Mouse (Mus musculus) frontal cortex, adult 2 months (tissue): ENCODE results near the gene Rabgap1l. TPM values are rescaled to one million over a fixed set of nuclear protein-coding genes. Genes with fewer than 3 reads are reported as not detected.
A peak's percentile ranks its signal among the peaks of the same experiment; 100 is the strongest.
"Not testable (repeated sequence)": the region's sequence is repeated elsewhere in the genome, so short reads cannot be mapped to it uniquely, and the experiment has no call there.

Experiments
- DNase-seq, 2 experiments: peaks; one replicate each; pipeline ENCODE4 v3.0.0; 2022; ENCODE audit warnings: low spot score in 1 of 2; ENCODE audit errors: extremely low spot score in 1 of 2
- polyA plus RNA-seq: library from polyadenylated mRNA; depleted of rRNA; stranded (reverse); fragments of >200 nt; gene quantifications from 2 replicates; pipeline ENCODE4 v1.2.3, GENCODE M21; 2012

Rabgap1l gene
- polyA plus RNA-seq, 1 experiment = 79.8 TPM

GRCm38 (mm10) chr1:160295323-160295722, 497.7 kb downstream of the Rabgap1l start:
- DNase-seq = no peak

- no peak for DNase-seq
Observed at GRCm38 (mm10) chr1:160293488-160293887, 499.5 kb downstream of the Rabgap1l start.

GRCm38 (mm10) chr1:160292058-160292457, 501.0 kb downstream of the Rabgap1l start:
- peak; percentile 25 to 53 for DNase-seq

GRCm38 (mm10) chr1:160290242-160290641, 502.8 kb downstream of the Rabgap1l start:
- DNase-seq = no peak

- no peak for DNase-seq
Observed at GRCm38 (mm10) chr1:160287058-160287645, 505.9 kb downstream of the Rabgap1l start.

GRCm38 (mm10) chr1:160286400-160287057, 506.5 kb downstream of the Rabgap1l start:
- peak; percentile 31 to 71 for DNase-seq

GRCm38 (mm10) chr1:160284241-160284640, 508.8 kb downstream of the Rabgap1l start:
- DNase-seq = no peak

GRCm38 (mm10) chr1:160282166-160282874, 510.7 kb downstream of the Rabgap1l start:
- not testable (repeated sequence) for DNase-seq

- no peak for DNase-seq
Observed at GRCm38 (mm10) chr1:160281337-160282084, 511.5 kb downstream of the Rabgap1l start.

- no peak for DNase-seq
Observed at GRCm38 (mm10) chr1:160280603-160281002, 512.4 kb downstream of the Rabgap1l start.

GRCm38 (mm10) chr1:160277940-160278682, 514.9 kb downstream of the Rabgap1l start:
- peak; percentile 41 to 52 for DNase-seq

- DNase-seq = no peak
Observed at GRCm38 (mm10) chr1:160275248-160275647, 517.8 kb downstream of the Rabgap1l start.

GRCm38 (mm10) chr1:160273133-160273743, 519.8 kb downstream of the Rabgap1l start:
- DNase-seq = no peak

GRCm38 (mm10) chr1:160271282-160271967, 521.6 kb downstream of the Rabgap1l start:
- no peak for DNase-seq

GRCm38 (mm10) chr1:160268322-160268721, 524.7 kb downstream of the Rabgap1l start:
- no peak for DNase-seq

GRCm38 (mm10) chr1:160263630-160264346, 529.2 kb downstream of the Rabgap1l start:
- no peak for DNase-seq

- DNase-seq = no peak
Observed at GRCm38 (mm10) chr1:160263053-160263452, 530.0 kb downstream of the Rabgap1l start.

GRCm38 (mm10) chr1:160262415-160262814, 530.6 kb downstream of the Rabgap1l start:
- no peak for DNase-seq

- no peak for DNase-seq
Observed at GRCm38 (mm10) chr1:160261849-160262248, 531.2 kb downstream of the Rabgap1l start.
